Mouse (Mus musculus) testis, adult 10 weeks (tissue): Measurements from ENCODE around the gene Wnt5b. TPM values are rescaled to one million over a fixed set of nuclear protein-coding genes. Genes with fewer than 3 reads are reported as not detected.

Source experiments
- polyA plus RNA-seq: library from polyadenylated mRNA; stranded (reverse); fragments of 350-450 nt; fragmentation: Illumina TruSeq; extraction: RNeasy Lipid Tissue Mini Kit (QIAGEN cat#74804); gene quantifications from one replicate; pipeline ENCODE4 v1.2.3, GENCODE M21; 2014; ENCODE audit warnings: low read depth, low replicate concordance

The Wnt5b gene
- polyA plus RNA-seq, result 0.59 TPM

GRCm38 (mm10) chr6:119543803-119544517, at the start of gene Wnt5b:
TSS of gene Wnt5b (minus strand) at chr6:119544347.

GRCm38 (mm10) chr6:119479343-119479875, 64.7 kb downstream of the Wnt5b start, which contains the start of gene Fbxl14:
TSS of gene Fbxl14 (plus strand) at chr6:119479668.

GRCm38 (mm10) chr6:119417354-119417753, 126.8 kb downstream of the Wnt5b start, which contains the start of gene Adipor2:
TSS of gene Adipor2 (minus strand) at chr6:119417704.

Other genes starting within 250 kb of the Wnt5b start
- not detected for gene Lrtm2, start 213.6 kb downstream of the Wnt5b start, polyA plus RNA-seq
- gene Adipor2, start 126.6 kb downstream of the Wnt5b start, polyA plus RNA-seq, result 25.4 TPM
- 9.9 TPM for gene Fbxl14, start 64.7 kb downstream of the Wnt5b start, polyA plus RNA-seq